Mouse (Mus musculus) limb, embryonic 14.5 days (tissue): ENCODE data around the gene Barhl1. TPM values are rescaled to one million over a fixed set of nuclear protein-coding genes. Genes with fewer than 3 reads are reported as not detected.

ENCODE experiments used
- ATAC-seq: fragments of 200-750 bp; cut with Nextera tagmentation; 2 replicates; pipeline ENCODE4 v1.8.0; 2017; ENCODE audit warnings: low read depth, moderate number of reproducible peaks, moderate TSS enrichment; ENCODE audit not compliant: low FRiP score
- DNase-seq: peaks from one replicate; pipeline ENCODE4 v3.0.0-alpha.2; 2015; ENCODE audit warnings: low spot score
- H3K27ac ChIP-seq: fragments of 300-500 bp; sonication (generic); replicated peaks from 2 replicates; pipeline ENCODE4 v1.5.1; 2014; ENCODE audit warnings: low read depth, mild to moderate bottlenecking, low read length, moderate library complexity, mixed read lengths
- H3K27me3 ChIP-seq: fragments of 300-500 bp; sonication (generic); 2 replicates; pipeline ENCODE4 v1.6.1; 2014; ENCODE audit warnings: low read length, mixed read lengths; ENCODE audit not compliant: control insufficient read depth, insufficient read depth
- H3K36me3 ChIP-seq: fragments of 300-500 bp; sonication (generic); 2 replicates; pipeline ENCODE4 v1.6.1; 2014; ENCODE audit warnings: mild to moderate bottlenecking, low read length, moderate library complexity, mixed read lengths; ENCODE audit not compliant: control insufficient read depth, insufficient read depth
- H3K4me1 ChIP-seq: fragments of 300-500 bp; sonication (generic); 2 replicates; pipeline ENCODE4 v1.6.1; 2014; ENCODE audit warnings: antibody characterized with exemption, low read length, mixed read lengths; ENCODE audit not compliant: control insufficient read depth, insufficient read depth
- H3K4me2 ChIP-seq: fragments of 300-500 bp; sonication (generic); replicated peaks from 2 replicates; pipeline ENCODE4 v1.6.1; 2014; ENCODE audit warnings: low read depth, mild to moderate bottlenecking, low read length, moderate library complexity; ENCODE audit not compliant: severe bottlenecking
- H3K4me3 ChIP-seq: fragments of 300-500 bp; sonication (generic); replicated peaks from 2 replicates; pipeline ENCODE4 v1.5.1; 2014; ENCODE audit warnings: low read length
- H3K9ac ChIP-seq: fragments of 300-500 bp; sonication (generic); 2 replicates; pipeline ENCODE4 v1.6.1; 2014; ENCODE audit warnings: mild to moderate bottlenecking, low read depth, low read length, moderate library complexity; ENCODE audit not compliant: severe bottlenecking
- H3K9me3 ChIP-seq: fragments of 300-500 bp; sonication (generic); 2 replicates; pipeline ENCODE4 v1.6.1; 2016; ENCODE audit warnings: low read length; ENCODE audit not compliant: control insufficient read depth
- POLR2A ChIP-seq: fragments of 200-500 bp; IDR thresholded peaks from 2 replicates; pipeline ENCODE4 v1.8.0; 2012; ENCODE audit warnings: inconsistent platforms, mild to moderate bottlenecking, moderate library complexity, borderline replicate concordance; ENCODE audit not compliant: insufficient read depth, insufficient read length; ENCODE audit errors: extremely low read depth
- WGBS: fragments of 180-500 bp; shearing (Covaris S2); extraction: QIAGEN DNeasy Blood & Tissue Kit; methylation state at CpG from one replicate; pipeline ENCODE4 v1.1.7; 2014; 5-methylcytosine and 5-hydroxymethylcytosine counted together
- polyA plus RNA-seq, 2 experiments: library from polyadenylated mRNA; depleted of rRNA in 1 of 2; stranded (reverse) in 1 of 2; unstranded in 1 of 2; fragments of >200 nt; fragmentation: Nextera tagmentation in 1 of 2; extraction: Ambion mirVana in 1 of 2; gene quantifications; 2 replicates each; pipeline versions ENCODE4 v1.2.1 to v1.2.3; 2012 to 2014

Gene Barhl1
- 0.13 and 0.54 TPM in 2 replicates for polyA plus RNA-seq (2012; rRNA removed)
- polyA plus RNA-seq (2014; fragmentation: Nextera tagmentation; extraction: Ambion mirVana) = not detected in 2 replicates

GRCm38 (mm10) chr2:28916513-28916865 is at the start of gene Barhl1:
Gene Barhl1 (minus strand): TSS chr2:28916668.
- Histone ChIP-seq H3K27me3 (peaks cover 95% of the 10 kb centered on the region), H3K9me3 (no peaks in the 10 kb centered on the region), H3K4me3 (no peak within 1 kb of the TSS; the same call in 1 of the 2 replicates), H3K4me1 (no peaks in the 10 kb centered on the region), H3K36me3 (no peaks in the 10 kb centered on the region), H3K9ac (no peak within 1 kb of the TSS), H3K27ac (no peak within 1 kb of the TSS), H3K4me2 (peak within 1 kb of the TSS; percentile 22; the same call in 1 of the 2 replicates)
- TF ChIP-seq POLR2A = no peak
- DNase-seq = no peak
- under 1% methylated on average over 18 of the region's 18 CpGs for WGBS
- no peak for ATAC-seq

- ATAC-seq = no peak
- Histone ChIP-seq H3K36me3 (no peaks in the 10 kb centered on the region), H3K27me3 (peaks cover 7% of the 10 kb centered on the region; the same call in 1 of the 2 replicates), H3K27ac (no peak overlapping the region), H3K4me1 (peaks cover 4% of the 10 kb centered on the region; the same call in 1 of the 2 replicates), H3K4me3 (no peak overlapping the region), H3K9ac (no peak overlapping the region), H3K9me3 (no peaks in the 10 kb centered on the region), H3K4me2 (no peak overlapping the region)
- TF ChIP-seq POLR2A = no peak
- no peak for DNase-seq
- WGBS = 83% methylated on average over 6 of the region's 6 CpGs
These were observed 47.1 kb upstream of the Barhl1 start for GRCm38 (mm10) chr2:28963565-28963964.

GRCm38 (mm10) chr2:28961636-28962035 is 45.2 kb upstream of the Barhl1 start:
- Histone ChIP-seq H3K9me3 (no peaks in the 10 kb centered on the region), H3K4me2 (no peak overlapping the region), H3K4me1 (peaks cover 4% of the 10 kb centered on the region; the same call in 1 of the 2 replicates), H3K36me3 (no peaks in the 10 kb centered on the region), H3K27me3 (peaks cover 7% of the 10 kb centered on the region; the same call in 1 of the 2 replicates), H3K9ac (no peak overlapping the region), H3K4me3 (no peak overlapping the region), H3K27ac (no peak overlapping the region)
- 54% methylated on average over 5 of the region's 5 CpGs for WGBS
- ATAC-seq = no peak
- TF ChIP-seq POLR2A = no peak
- no peak for DNase-seq

- H3K9me3 ChIP-seq = no peaks in the 10 kb centered on the region
- H3K27ac ChIP-seq = no peak overlapping the region
- no peaks in the 10 kb centered on the region for H3K36me3 ChIP-seq
- no peak overlapping the region for H3K4me2 ChIP-seq
- 0 out of 2 replicates have a peak, but pooled peaks cover 3% of the 10 kb centered on the region for H3K27me3 ChIP-seq
- ATAC-seq = no peak
- H3K4me3 ChIP-seq = no peak overlapping the region
- TF ChIP-seq POLR2A = no peak
- no peak overlapping the region for H3K9ac ChIP-seq
- WGBS = 83% methylated on average over 15 of the region's 15 CpGs
- H3K4me1 ChIP-seq = peaks cover under 1% of the 10 kb centered on the region; the same call in 1 of the 2 replicates
- no peak for DNase-seq
These were observed 44.6 kb upstream of the Barhl1 start for GRCm38 (mm10) chr2:28961024-28961585.

- Histone ChIP-seq H3K4me1 (no peaks in the 10 kb centered on the region), H3K27ac (no peak overlapping the region), H3K4me3 (no peak overlapping the region), H3K9me3 (no peaks in the 10 kb centered on the region), H3K9ac (no peak overlapping the region), H3K36me3 (no peaks in the 10 kb centered on the region), H3K4me2 (no peak overlapping the region), H3K27me3 (no peaks in the 10 kb centered on the region)
- 91% methylated on average over 4 of the region's 4 CpGs for WGBS
- DNase-seq (no peak), ATAC-seq (no peak)
- TF ChIP-seq POLR2A = no peak
These were observed 40.4 kb upstream of the Barhl1 start for GRCm38 (mm10) chr2:28956874-28957273.
